Mouse (Mus musculus): ENCODE results near the gene Kcnj5.
A peak's percentile ranks its signal among the peaks of the same experiment; 100 is the strongest.

Kcnj5 gene

GRCm38 (mm10) chr9:32315999-32316398, 28.2 kb downstream of the Kcnj5 start:
- no peak for DNase-seq (ENCODE audit: low spot score)

GRCm38 (mm10) chr9:32314071-32314470, 30.1 kb downstream of the Kcnj5 start:
- no peak for DNase-seq (ENCODE audit: low spot score)

GRCm38 (mm10) chr9:32312208-32312607, 31.9 kb downstream of the Kcnj5 start:
- DNase-seq (ENCODE audit: low spot score), result no peak

- DNase-seq (ENCODE audit: low spot score), result no peak
These were observed 32.4 kb downstream of the Kcnj5 start for GRCm38 (mm10) chr9:32311786-32312185.

- DNase-seq (ENCODE audit: low spot score), result no peak
These were observed 41.5 kb downstream of the Kcnj5 start for GRCm38 (mm10) chr9:32302501-32303150.

GRCm38 (mm10) chr9:32295061-32295800, 48.9 kb downstream of the Kcnj5 start:
- no peak for DNase-seq (ENCODE audit: low spot score)

- no peak for DNase-seq (ENCODE audit: low spot score)
These were observed 51.5 kb downstream of the Kcnj5 start for GRCm38 (mm10) chr9:32292686-32293085.

GRCm38 (mm10) chr9:32291618-32292017, 52.5 kb downstream of the Kcnj5 start:
- DNase-seq (ENCODE audit: low spot score), result no peak

GRCm38 (mm10) chr9:32283591-32283990, 60.6 kb downstream of the Kcnj5 start:
- DNase-seq (ENCODE audit: low spot score), result no peak

- DNase-seq (ENCODE audit: low spot score), result no peak
These were observed 63.7 kb downstream of the Kcnj5 start for GRCm38 (mm10) chr9:32280456-32280855.

GRCm38 (mm10) chr9:32279789-32280188, 64.4 kb downstream of the Kcnj5 start:
- DNase-seq (ENCODE audit: low spot score), result no peak

- DNase-seq (ENCODE audit: low spot score), result no peak
These were observed 66.1 kb downstream of the Kcnj5 start for GRCm38 (mm10) chr9:32278052-32278451.

GRCm38 (mm10) chr9:32271896-32272444, 72.2 kb downstream of the Kcnj5 start:
- DNase-seq (ENCODE audit: low spot score), result peak; percentile 36
